Mouse (Mus musculus) cerebellum, adult 2 months (tissue): Measurements from ENCODE around the gene Tgfbr3.

Experiments used
- CTCF ChIP-seq: fragments of 200-500 bp; IDR thresholded peaks from 2 replicates; pipeline ENCODE4 v1.5.1; 2011; ENCODE audit warnings: low read depth, mild to moderate bottlenecking, control low read depth, low read length, moderate library complexity, borderline replicate concordance; ENCODE audit not compliant: insufficient read depth
- POLR2A ChIP-seq: fragments of 200-500 bp; IDR thresholded peaks from 2 replicates; pipeline ENCODE4 v1.6.1; 2011; ENCODE audit warnings: low read length, control low read depth, borderline replicate concordance; ENCODE audit not compliant: insufficient read depth

- TF ChIP-seq CTCF (no peak), POLR2A (no peak)
These were observed 55.8 kb downstream of the Tgfbr3 start for GRCm38 (mm10) chr5:107233366-107234354.
